Mouse (Mus musculus): Measurements from ENCODE around the gene Ubl5.
A peak's percentile ranks its signal among the peaks of the same experiment; 100 is the strongest.
"Not testable (repeated sequence)": the region's sequence is repeated elsewhere in the genome, so short reads cannot be mapped to it uniquely, and the experiment has no call there.

The Ubl5 gene

DNA sequence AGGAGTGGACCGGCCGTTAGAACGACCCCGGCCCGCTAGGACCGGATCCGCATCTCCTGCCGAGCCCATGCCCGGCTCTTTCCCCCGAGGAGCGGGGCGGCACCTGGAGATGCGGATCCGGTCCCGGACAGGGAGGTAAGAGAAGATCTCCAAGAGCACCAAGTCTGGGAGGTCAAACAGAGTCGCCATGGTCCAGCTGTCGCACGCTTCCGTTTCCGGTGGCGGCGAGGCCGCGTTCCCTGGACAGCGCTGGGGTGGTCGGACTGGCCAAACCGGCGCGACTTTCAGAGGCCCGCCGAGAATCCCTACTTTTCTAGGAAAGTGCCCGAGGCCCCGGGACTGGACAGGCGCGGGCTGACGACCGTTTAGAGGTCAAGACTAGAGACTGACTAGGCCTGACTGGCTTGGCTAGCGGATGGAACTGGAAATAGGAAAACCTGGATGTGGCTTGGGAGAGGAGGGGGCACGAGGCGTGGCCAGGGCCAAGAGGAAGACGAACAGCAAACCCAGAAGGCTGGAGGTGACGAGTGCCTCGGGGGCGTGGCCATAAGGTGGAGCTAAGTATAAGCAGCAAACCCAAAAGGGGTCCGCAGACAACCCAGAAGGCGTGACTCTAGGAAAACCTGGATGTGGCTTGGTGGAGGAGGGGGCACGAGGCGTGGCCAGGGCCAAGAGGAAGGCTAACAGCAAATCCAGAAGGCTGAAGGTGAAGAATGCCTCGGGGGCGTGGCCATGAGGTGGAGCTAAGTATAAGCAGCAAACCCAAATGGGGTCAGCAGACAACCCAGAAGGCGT is at the start of gene Ubl5:
TSS of gene Ubl5 (plus strand) at position 778 of the 795 bp plus-strand sequence.
- peak; percentile 88 for DNase-seq (ENCODE audit: low read depth)

DNA sequence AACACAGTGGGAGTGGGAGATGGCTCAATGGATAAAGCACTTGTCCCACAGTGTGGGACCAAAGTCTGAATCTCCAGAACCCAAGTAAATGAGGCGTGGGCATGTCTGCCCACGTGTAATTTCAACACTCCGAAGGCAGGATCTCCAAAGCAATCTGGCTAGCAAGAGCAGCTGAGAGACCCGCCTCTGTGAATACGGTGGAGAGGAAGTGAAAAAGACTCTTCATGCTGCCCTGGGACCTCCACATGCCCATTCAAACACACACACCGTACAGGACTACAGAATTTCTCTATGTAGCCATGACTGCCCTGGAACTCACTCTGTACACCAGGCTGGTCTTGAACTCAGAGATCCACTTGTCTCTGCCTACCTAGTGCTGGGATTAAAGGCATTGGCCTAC is 41.4 kb upstream of the Ubl5 start:
- no peak for DNase-seq (ENCODE audit: low read depth)

DNA sequence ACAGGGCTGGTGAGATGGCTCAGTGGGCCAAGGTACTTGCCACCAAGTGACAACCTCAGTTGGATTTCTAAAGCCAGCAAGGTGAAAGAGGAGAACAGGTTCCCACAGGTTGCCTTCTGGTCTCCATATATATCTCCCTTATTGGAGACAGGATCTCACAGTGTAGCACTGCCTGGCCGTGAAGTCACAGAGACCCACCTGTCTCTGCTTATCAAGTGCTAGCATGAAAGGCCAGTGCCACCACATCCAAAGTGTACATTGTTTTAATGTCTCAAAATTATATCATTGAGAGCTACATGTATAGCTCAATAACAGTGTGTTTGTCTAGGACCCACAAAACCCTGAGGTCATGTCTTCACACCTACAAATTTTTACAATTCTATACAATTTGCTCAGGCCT is 36.4 kb upstream of the Ubl5 start:
- DNase-seq (ENCODE audit: low read depth), result peak; percentile 5

DNA sequence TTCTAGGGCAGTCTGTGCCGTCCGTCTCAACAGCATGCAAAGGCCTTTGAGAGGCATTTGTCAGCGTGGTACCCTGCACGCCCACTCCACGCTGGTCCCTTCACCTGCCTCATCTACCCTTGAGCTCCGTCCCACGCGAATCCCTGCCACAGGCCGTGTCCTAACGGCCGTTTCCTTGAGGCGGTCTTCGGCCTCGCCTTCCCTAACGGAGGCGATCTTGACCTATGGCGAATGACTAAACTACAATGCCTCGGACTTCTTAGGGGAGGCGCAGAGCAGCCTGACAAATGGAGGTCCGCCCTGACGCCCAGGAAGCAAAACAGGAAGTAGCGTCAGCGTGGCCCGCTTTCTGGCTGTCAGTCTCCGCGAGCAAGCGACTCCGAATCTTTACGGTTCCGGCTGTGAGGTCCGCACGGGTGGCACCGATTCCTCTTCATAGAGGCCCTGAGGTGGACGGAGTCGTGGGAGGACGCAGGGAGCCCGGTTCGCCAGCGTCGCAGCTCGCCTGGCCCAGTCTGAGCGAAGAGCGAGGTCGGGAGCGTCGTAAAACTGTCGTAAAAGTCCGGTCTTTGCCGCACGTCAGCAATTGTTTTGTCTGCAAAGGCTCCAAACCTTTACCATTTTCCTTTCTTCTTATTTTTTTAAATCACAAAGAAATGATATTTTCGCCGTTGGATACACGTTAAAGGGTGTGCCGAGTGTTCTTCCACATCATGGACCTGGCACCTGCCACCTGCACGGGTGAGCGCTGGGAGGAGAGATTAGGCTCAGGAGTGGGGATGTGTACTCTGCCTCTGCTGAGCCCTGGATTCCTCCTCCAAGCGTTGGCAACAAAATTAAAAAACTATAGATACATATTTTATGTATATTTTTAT is 35.3 kb upstream of the Ubl5 start:
- DNase-seq (ENCODE audit: low read depth), result peak; percentile 97

DNA sequence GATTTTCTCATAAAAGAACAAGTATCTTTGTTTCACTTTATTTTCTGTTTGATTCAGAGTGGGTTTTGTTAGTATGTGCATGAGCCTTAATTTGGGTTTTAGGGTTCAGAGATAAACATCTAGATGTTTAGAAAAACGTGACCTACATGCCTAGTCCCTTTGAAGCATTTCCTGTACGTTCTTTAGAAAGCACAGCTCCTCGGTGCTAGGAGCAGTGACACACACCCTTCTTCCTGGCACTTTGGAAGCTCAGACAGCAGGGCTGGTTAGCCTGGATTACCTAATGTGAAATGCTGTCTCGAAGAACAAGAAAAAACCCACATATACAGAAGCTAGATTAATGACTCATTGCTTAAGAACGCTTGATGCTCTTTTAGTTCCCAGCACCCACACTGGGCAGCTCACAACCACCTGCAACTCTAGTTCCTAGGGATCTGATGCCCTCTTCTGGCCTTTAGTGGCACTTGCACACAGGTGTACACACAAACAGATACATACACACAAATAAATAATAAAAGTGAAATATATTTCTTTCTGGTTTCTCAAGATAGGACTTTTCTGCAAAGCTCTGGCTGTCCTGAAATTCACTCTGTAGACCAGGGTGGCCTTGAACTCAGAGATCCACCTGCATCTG is 32.7 kb upstream of the Ubl5 start:
- DNase-seq (ENCODE audit: low read depth), result peak; percentile 35

DNA sequence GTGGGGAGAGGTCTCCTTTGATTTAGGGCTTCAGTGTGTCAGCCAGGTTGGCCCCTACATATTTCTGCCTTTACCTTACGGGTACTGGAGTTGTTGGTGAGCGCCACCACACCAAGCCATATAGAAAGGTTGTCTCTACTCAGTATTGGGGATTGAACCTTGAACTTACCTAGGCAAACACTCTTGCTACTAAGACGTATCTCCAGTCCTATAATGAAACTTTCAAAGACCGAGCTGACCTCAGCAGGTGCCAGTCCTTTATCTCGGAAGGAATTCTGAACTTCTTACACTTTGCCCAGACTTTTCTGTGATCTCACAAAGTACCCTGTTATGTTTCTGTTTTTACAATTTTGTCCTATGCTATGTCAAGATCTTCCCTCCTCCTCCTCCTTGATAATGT is 30.7 kb upstream of the Ubl5 start:
- DNase-seq (ENCODE audit: low read depth), result no peak

DNA sequence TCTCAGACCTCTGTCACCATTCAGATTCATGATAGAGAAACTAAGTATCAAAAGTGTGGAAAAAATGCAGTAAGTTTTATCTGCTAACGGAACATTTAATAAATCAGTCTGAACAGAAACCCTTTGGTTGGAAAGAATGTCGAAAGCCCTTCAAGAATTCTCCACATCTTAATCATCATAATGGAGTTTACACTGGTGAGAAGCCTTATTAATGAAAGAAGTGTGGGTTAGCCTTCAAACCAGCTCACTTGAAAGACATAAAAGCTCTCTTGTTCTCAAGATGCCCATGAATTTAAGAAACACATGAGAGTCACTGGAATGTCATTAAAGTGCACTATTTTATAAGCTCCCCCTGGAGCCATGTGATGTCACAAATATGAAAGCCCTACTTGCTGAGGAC is 26.0 kb upstream of the Ubl5 start:
- no peak for DNase-seq (ENCODE audit: low read depth)

DNA sequence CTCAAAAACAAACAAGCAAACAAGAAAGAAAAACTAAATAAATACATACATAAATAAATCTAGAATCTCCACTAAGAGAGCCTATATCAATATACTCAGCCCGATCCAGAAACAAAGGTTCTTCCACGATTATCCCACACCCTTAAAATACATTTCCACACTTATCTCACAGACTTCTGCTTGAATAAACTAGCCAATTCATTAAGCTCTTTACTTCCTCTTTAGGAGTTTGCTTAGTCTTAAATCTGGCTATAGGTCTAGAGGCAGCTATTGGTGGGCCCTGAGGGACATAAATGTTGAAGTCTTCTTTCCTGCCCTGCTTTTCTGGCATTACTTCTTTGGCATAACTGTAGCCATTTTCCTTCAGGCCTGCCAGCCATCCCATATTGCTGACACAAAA is 11.3 kb upstream of the Ubl5 start:
- DNase-seq (ENCODE audit: low read depth), result no peak

DNA sequence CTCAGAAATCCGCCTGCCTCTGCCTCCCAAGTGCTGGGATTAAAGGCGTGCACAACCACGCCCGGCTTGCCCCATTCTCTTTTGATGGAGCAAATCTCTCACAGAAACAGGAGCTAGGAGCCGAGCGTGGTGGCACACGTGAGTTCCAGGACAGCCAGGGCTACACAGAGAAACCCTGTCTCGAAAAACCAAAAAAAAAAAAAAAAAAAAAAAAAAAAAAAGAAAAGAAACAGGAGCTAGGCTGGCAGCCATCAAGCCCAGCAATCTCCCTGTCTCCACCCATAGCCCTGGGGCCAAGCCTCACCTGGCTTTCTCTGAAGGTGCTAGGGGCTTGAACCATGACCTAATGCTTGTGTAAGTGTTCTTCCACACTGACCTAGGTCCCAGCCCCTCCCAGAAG is 7.0 kb upstream of the Ubl5 start:
- not testable (repeated sequence) for DNase-seq (ENCODE audit: low read depth)

DNA sequence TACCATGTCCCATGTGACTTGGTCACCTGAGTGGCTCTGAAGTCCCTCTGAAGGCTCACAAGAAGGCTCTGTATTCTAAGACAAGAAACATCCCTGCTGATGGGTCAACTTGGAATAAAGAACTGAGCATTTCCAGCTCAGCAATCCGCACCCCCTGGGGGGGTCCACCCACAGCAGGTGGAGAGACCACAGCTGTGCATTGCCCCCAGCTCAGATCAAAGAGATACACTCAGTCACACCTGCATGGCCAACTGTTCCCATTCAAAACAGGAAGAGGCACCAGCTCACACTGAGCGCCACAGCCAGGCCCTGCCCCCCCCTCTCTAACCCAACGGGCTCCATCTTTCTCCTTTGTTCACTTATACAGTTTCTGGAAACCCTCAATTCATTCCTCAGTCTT is 6.4 kb upstream of the Ubl5 start:
- DNase-seq (ENCODE audit: low read depth), result peak; percentile 26

DNA sequence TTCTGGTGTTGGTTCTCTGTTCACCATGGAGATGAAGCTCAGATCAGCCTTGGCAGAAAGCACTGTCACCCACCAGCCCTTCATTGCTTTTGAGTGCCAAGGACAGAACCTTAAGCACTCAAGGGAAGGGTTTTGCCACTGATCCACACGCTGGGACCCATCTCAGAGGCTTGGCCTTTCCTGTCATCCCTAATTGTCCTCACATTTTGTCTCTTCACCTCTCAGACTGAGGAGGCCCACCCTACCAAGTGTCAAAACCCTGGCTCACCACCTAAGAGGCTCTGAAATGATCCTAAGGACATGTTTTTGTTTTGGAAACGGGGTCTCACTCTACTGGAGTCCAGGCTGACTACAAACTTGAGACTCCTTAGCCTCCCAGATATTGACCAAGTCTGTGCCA is 5.9 kb upstream of the Ubl5 start:
- no peak for DNase-seq (ENCODE audit: low read depth)

DNA sequence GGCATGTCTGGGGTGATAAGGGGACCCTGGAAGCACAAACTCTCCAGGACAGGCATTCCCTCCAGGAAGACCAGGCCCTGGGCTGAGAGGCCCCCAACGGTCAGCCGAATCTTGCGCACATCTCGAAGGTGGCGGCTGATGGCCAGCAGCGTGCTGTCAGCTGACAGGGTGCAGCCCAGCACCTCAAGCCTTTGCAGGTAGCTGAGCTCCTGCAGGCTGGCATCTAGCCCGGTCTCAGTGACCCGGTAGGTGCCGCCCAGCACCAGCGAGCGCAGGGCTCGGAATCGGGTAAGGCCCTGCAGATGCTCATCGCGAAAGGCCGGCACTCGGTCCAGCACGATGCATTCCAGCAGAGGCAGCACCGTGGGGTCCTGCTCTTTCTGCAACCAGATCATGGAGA is 4.1 kb upstream of the Ubl5 start:
- DNase-seq (ENCODE audit: low read depth), result no peak

DNA sequence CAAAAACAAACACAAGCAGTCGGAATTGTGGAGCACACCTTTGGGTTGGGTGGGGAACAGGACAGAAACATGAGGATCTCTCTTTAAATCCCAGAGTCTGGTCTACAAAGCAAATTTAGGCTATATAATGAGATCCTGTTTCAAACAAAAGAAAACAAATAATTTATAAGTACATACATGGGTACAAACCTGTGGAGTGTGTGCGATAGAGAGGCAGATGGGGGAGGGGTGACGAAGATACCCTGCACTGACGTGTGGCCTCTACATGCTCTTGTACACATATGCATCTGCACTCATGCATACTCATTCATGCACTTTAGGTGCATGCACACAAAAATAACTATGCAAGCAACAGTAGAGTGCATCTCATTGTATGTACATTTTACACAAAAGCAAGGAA is 3.2 kb upstream of the Ubl5 start:
- DNase-seq (ENCODE audit: low read depth), result no peak

DNA sequence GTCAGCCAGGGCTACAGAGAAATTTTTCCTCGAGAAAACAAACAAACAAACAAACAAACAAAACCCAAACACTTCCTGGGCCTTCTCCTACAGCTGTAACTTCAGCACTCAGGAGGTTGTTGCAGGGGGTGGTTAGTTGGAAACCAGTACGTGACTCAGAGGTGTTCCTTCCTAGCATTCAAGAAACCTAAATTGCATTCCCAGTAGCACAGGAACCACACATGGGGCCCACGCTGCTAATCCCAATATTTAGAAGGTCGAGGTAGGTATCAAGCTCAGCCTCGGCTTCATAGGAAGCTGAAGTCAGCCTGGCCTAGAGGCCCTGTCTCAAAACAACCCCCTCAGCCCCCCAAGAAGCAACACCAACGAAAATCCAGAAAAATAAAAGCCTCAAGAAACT is 1.2 kb upstream of the Ubl5 start:
- no peak for DNase-seq (ENCODE audit: low read depth)

DNA sequence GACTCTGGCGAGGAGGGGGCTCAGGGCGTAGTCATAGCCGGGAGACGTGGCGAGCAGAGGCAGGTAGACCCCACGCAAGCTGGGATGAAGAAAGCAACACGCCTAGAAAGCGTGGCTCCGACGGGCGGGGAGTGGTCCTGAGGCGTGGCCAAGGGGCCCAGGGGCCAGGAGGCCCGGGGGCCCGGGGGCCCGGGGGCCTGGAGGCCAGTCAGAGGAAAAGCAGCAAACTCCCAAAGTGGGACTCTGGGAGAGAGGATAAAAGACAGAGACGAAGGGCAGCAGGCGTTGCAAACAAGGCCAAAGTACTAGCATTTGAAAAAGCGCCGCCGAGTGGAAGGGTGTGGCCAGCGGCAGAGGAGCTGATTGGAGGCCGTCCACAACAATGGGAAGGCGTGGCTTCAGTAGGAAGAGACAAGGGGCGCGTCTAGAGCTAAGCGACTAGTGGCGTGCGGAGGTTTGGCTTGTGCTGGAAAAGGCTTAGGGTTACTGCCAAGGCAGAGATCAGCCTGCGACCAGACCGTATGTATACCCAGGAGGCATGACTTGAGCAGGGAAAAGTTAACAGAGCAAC is 303 bp downstream of the Ubl5 start:
- peak; percentile 94 for DNase-seq (ENCODE audit: low read depth)

DNA sequence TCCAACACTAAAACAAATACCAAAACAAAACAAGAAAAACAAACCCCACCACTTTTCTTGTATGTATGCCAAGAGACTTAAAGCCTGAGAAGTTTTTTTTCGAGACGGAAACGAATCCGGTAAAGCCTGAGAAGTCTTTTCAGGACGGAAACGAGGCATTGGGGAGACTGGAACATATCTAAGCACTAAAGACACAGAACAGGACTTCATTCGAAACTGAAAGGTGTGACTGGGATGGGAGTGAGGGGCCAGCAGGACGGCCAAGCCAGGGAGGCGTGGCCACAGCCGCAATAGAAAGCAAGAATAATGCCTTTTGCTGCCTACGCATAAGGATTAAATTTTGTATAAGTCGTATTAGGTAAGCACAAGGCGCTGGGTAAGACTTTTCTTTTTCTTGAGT is 1.1 kb downstream of the Ubl5 start:
- DNase-seq (ENCODE audit: low read depth), result peak; percentile 75

DNA sequence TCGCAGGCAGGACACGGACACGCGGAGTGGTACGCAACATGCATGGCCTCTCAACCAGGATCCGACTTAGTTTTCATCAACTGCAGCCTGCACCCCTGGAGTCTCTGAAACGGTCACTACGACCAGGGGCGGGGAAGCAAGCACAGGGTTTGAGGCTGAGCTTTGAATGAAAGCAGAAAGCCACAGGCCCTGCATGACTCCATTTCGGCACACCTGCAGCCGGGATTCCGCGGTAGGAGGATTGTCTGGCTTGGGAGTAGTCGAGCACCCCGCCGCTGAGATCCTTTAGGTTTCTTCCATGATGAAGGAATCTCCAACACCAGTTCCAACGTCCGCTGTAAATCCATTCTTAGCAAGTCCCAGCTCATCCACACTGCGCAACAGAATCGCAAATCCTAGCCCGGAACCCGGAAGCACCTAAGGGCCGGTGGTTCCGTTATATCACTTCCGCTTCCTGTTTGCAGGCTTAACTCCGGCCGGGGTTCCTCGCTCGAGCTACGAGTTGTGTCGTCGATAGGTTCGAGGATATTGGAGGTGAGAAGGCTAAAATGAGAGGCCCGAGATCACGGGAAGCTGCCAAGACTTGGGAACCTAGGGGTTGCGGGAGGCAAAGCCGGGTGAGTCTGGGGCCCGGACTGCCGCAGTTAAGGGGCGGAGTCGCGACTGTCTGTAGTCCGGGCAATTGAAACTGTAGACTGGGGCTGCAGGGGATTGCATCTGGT is 1.8 kb downstream of the Ubl5 start, which contains the start of gene Fbxl12:
TSS of gene Fbxl12 (minus strand) at position 408 of the 722 bp plus-strand sequence.
- peak; percentile 94 for DNase-seq (ENCODE audit: low read depth)

DNA sequence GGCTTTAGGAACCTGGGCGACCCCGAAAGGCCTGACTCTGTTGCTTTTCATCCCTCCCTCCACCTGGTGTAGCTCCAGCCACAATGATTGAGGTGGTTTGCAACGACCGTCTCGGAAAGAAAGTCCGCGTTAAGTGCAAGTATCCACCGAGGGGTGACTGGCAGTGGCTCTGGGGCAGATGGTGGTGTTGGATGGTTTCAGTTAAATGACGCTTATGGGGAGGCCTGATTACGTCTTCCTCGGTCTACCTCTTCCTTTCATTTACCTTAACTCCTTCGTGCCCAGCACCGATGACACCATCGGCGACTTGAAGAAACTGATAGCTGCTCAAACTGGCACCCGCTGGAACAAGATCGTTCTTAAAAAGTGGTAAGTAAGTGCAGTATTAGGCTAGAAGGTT is 2.4 kb downstream of the Ubl5 start:
- peak; percentile 89 for DNase-seq (ENCODE audit: low read depth)

DNA sequence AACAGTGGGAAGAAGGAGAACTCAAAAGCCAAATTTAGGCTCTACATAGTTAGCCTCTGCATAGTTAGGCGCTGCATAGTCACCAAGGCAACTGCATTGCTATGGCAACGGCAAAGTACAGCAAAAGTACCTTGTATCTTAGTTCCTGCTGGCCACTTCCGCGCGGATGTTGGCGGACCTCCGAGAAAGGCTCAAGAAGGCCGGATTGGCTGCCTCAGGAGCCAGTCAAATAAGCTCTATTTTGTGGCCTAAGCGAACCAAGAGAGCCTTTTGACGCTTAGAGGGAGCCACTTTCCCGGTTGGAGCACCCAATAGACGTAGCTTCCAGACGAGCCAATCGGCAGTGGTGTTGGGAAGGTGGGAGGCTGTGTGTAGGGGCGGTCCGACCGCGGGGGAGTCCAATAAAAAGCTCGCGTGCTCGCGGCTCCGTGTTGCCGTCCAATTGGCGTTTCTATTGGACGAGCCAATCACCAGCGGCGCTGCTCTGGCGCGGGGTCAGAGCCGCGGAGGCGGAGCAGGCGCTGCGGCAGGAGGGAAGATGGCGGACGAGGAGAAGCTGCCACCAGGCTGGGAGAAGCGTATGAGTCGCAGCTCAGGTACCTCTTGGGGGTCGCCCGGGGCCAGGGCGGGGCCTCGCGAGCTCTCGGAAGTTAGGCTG is 9.1 kb downstream of the Ubl5 start, which contains the start of gene Pin1:
TSS of gene Pin1 (plus strand) at position 494 of the 658 bp plus-strand sequence.
- peak; percentile 98 for DNase-seq (ENCODE audit: low read depth)

DNA sequence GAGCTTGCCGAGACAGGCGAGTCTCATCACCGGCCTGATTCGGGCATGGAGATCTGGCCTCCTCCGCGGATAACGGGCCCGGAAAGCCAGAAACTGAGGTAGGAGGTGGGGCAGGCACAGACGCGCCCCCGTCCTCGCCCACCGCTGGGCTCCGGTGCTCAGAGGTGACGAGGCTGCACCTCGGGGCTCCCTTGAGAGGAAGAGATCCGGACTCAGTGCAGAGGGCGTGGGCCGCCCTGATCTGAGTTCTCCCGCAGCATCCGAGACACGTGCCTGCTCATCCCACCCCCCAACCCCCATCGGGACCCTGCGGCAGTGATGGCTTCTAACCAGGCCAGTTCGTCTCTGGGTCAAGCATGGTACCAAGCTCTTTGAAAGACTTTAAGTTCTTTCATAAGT is 9.6 kb downstream of the Ubl5 start:
- DNase-seq (ENCODE audit: low read depth), result no peak

DNA sequence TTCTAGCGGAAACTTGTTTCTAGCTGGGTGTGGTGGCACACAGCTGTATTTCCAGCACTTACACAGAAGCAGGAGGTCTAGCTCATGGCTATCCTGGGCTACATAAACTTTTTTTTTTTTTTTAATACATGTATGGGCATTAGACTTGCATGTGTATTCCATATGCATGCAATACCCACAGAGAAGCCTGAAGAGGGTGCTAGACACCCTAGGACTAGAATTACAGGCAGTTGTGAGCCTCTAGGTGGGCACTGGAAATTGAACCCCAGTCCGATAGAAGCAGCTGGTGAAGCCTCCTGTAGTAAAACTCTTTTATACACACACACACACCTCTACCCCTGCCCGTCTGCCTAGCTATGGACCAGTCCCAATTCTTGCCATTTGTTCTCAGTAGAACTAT is 11.2 kb downstream of the Ubl5 start:
- DNase-seq (ENCODE audit: low read depth), result peak; percentile 17

All from induced T-regulatory cell, adult 2 months (primary cell).